Mouse (Mus musculus) thymus, adult 2 months (tissue): ENCODE results near the gene Gm20696.

ENCODE experiments used
- CTCF ChIP-seq: fragments of 200-500 bp; IDR thresholded peaks from 2 replicates; pipeline ENCODE4 v1.5.1; 2012; ENCODE audit warnings: mild to moderate bottlenecking, control low read depth, low read length, moderate library complexity, borderline replicate concordance; ENCODE audit not compliant: control insufficient read depth, poor library complexity, insufficient read depth; ENCODE audit errors: extremely low read depth
- POLR2A ChIP-seq: fragments of 200-500 bp; IDR thresholded peaks from 2 replicates; pipeline ENCODE4 v1.6.1; 2012; ENCODE audit warnings: mild to moderate bottlenecking, low read length, control low read depth, moderate library complexity; ENCODE audit not compliant: control insufficient read depth, poor library complexity, insufficient read depth; ENCODE audit errors: extremely low read depth

DNA sequence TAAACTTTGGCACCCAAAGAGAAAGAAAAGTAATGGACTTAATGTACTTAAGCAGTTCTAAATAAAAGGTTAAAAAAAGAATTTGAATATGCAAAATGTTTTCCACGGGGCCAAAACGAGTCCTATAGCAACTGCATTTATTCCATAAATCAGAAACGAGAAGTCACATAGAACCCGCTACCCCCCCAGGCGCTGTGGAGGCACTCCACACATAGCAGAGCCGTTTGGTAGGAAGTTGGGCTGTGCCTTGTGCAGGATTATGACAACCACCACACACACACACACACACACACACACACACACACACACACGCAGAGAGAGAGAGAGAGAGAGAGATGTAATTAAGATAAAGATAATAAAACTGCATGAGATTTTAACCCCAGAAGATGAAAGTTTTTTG is 46.1 kb downstream of the Gm20696 start:
- TF ChIP-seq CTCF (no peak), POLR2A (no peak)
